Mouse (Mus musculus) lung, postnatal 0 days (tissue): ENCODE data around the gene Ptgr1.

ENCODE experiments used
- CTCF ChIP-seq: IDR thresholded peaks from 2 replicates; pipeline ENCODE4 v1.5.1; 2016; ENCODE audit warnings: antibody characterized with exemption, mild to moderate bottlenecking
- EP300 ChIP-seq: IDR thresholded peaks from 2 replicates; pipeline ENCODE4 v1.6.1; 2016; ENCODE audit warnings: antibody characterized with exemption, mild to moderate bottlenecking, control low read depth

DNA sequence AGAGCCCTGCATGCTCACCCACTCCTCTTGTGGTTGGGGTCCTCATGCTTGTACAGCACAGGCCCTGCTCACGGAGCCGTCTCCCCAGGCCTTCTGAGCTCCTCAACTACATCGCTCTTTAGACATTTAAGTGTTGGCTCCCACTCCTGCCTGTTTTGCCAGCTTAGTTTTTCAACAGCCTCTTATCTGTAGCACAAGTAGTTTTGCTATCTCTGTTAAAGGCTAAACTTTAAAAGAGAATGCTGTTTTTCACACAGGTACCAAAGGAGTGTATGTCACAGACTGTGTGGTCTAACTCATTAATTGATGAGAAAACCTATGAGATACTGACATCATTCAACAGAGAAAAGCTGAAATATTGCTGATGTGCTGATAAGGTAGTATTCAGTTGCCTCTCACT is 24.5 kb upstream of the Ptgr1 start:
- TF ChIP-seq CTCF, result no peak
- TF ChIP-seq EP300, result no peak
